Mouse (Mus musculus) stomach, postnatal 0 days (tissue): ENCODE measurements around the gene Rbm3.
A peak's percentile ranks its signal among the peaks of the same experiment; 100 is the strongest.

Source experiments
- CTCF ChIP-seq: IDR thresholded peaks from 2 replicates; pipeline ENCODE4 v1.5.1; 2016; ENCODE audit warnings: antibody characterized with exemption, low read depth, mild to moderate bottlenecking, moderate library complexity
- EP300 ChIP-seq: optimal IDR thresholded peaks from 2 replicates; pipeline ENCODE3; 2016; ENCODE audit warnings: antibody characterized with exemption

DNA sequence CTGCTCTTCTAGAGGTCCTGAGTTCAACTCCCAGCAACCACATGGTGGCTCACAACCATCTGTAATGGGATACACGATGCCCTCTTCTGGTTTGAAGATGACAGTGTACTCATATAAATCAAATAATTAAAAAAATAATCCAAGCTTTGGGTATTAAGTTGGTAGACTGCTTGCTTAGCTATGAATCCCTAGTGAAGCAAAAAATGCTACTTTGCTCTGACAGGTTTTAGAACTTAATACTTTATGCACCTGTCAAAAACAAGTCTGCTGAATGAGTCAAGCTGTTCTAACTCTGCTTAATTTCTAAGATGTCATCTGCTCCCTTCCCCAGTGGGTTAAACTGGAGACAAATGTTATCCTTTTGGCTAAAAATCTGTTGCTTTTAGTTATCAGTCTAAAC is 6.2 kb downstream of the Rbm3 start:
- TF ChIP-seq CTCF (0 out of 2 replicates have a peak, but pooled peaks have one; percentile 26), EP300 (no peak)
